Mouse (Mus musculus) yolk sac, embryonic 10.5 days (tissue): Measurements from ENCODE around the gene Zbtb16.

Experiments
- DNase-seq: peaks from one replicate; pipeline ENCODE4 v3.0.0-alpha.2; 2017; ENCODE audit warnings: low spot score

The Zbtb16 gene

DNA sequence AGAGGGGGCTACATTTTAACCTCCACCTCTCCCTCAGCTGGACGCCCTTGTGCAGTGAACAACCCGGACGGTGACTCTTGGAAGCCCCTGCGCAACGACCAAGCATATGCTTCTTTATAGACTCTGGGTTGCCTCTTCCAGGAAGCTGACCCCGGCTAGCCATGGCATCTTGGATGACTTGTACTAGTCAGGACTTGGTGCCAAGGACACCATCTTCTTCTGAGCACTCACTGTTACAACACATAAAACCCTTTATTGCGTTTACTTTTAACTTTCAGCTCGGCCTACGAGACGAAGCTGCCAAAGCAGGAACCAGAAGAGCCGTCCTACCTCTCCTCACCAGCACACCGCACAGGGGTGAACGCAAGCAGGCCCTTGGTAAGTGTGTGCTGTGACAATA is 165.9 kb downstream of the Zbtb16 start:
- no peak for DNase-seq

DNA sequence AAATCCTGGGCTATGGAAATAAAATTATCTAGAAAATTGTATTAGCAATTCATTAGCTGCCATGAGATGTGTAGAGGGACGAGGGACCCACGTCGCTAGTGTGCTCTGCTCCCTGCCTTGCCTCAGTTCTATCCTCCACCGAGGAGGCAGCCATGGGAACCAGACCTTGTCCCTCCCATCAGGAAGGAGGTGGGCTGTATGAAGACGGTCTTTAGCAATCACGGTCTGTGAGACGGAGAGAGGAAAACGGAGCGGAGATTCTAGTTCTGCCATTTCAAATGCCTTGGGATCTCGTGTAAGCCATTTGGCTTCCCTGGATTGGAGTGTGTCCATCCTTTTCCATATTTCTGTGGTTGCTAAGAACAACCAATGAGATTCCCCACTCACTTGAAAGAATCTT is 166.3 kb downstream of the Zbtb16 start:
- DNase-seq = no peak

DNA sequence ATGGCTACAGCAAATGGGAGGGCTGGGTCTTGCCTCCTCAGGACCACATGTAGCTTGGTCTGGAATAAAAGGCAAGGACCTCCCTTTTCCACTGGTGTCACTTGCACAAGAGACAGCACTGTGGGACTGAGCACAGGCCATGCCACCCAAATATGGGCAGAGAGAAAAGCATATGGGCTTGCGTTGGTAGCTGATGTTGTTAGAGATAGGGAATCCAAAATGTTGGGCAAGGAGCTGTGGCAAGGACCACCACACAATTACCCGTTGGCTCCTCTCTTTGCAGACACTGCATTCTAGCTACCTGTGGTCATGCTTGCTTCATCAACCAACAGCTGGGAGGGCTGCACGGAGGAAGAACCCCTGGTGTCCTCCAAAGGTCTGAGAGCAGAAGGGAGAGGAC is 169.3 kb downstream of the Zbtb16 start:
- no peak for DNase-seq

DNA sequence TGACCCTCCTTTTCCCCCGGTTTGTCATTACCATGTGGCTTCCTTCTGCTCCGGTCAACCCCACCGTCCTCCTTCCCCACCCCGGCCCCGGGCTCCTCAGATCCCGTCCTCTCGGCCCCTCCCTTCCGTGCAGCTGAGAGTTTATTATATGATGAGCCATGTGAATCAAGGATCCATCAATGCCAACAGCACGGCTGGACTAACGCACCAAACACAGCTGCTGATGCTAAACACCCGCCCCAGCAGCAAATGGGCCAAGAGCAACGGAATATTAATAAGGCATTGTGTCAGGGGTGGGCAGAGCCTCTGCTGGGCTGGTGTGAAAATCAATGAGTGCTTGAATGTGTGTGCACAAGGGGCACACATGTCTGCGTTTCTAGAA is 173.0 kb downstream of the Zbtb16 start:
- no peak for DNase-seq

DNA sequence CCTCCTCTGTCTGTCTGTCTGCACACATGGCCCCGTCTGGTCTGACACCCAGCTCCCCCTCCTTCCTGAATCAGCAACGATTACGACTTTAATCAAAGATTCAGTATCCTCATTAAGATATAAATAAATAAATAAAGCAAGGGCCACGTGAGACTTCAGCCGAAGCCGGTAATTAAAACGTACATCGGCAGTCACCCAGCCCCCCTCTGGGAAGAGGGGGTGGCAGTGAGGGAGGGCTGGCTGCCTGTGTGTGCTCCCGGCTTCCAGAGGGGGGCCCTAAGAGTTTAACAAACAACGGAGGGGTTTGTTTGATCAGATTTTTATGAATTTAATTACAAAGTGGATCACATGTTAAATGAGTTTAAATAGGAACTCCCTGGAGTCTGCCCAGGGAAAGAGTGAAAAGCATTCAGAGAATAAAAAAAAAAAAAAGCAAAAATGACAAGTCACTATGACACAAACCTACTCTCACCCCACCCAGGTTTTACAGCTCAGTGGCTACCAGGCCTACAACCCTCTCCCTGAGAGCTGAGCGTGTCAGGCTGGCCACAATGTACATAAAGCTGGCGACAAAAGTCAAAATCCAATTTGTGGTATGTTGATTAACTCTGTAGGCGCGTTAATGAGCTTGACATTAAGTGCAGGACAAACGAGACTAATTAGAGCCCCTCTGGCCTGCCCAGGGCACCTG is 173.5 kb downstream of the Zbtb16 start:
- no peak for DNase-seq

DNA sequence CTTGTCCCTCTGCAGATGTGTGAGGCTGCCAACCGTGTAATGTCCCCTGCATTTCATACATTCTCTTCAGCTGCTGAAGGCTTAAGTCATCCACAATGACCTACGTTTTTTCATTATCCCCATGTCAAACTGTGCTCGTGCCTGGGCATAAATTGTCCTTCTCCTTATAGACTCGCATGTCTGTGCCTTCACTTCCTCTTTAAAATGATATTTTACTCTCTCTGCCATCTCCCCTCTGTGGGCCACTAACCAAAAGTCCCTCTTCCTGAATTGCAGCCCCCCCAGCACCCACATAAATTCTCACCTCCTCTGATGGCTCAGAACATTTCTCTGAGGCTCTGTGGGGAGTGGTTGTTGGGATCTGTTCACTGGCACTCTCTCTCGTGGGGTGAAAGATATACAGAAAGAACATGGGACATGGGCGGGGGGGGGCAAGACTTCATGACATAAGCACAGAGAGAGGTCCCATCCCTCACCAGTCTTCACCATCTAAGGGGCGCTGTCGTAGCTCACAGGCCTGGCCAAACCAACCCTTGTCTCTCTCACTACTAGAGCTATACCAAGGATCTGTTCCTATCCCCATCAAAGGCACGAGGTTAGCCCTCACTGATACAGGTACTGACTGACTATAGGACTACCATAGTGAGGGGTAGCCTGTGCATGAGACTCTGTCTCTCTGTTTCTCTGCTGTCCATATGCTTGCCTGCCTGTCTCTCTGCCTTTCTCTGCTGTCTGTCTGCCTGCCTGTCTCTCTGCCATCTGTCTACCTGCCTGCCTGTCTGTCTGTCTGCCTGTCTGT is 174.6 kb downstream of the Zbtb16 start:
- no peak for DNase-seq

DNA sequence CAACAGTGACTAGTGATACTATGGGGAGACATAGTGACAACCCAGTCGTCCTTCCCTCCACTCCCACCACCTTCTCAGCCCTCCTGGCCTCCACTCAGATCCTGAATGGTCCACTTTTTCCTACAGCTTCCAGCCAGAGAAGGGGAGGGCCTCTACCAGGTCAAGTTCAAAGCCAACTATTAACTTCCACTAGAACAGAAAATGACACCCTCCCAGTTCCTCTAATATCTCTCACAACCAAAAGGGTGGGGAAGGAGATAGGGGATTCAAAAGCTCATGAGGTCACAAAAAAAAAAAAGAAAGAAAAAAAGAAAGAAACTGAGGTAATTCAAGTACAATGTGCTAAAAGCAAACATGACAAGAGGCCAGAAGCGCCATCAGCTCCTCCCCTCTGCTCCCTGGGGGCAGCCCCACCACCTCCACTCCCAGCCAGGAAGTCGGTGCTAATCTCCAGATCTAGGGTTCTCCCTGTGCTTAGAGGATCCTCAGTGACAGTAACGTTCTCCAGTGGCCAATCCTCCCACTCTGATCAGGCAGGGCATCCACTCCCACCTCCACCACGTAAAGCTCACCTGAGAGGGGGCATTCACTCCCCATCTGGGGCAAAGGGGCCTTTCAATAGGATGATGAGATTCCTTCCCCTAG is 180.4 kb downstream of the Zbtb16 start:
- no peak for DNase-seq

DNA sequence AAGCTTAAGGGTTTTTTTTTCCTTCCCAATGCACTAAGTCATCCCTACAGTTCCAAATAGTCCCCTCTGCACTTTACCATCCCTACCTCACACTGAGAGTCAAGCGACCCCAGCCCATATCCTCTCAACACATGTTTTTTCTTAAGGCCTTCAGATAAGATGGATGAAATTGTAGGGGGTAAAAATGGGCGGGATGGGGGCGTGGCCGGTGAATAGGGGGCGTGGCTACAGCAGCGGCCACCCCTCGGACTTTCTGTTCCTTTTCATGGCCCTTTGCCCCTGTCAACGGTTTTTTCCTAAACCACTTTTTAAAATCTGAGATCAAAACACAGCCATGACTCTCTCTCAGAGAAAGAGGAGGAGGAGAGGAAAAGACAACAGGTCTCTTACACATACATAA is 181.3 kb downstream of the Zbtb16 start:
- DNase-seq = no peak

DNA sequence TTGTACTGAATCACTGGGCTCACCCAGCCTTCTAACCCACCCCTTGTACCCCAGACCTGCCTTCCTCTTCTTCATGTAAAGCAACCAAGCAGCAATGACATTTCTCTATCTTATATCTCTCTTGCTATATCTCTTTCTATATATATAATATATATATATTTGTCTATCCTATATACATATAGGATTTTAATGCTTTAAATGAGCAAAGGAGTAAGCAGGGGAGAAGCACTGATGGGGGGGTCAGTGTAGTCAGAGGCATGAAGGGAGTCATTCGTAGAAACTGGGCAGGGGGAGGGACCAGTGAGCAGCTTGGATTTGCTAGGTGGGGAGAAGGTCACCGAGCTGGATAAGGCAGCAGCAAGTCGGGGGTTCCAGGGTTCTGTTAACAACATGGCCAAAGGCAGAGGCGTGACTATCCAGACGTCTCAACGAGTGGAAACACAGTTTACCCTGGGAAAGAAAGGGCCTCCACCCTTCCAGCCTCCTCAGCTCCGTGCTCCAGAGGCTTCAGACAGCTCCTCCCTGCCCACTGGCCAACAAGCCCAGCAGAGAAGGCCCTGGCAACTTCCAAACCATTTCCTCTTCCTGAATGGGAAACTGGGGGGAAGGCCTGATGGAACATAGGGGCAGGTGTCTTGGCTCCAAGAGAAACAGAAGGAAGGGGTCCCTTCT is 182.5 kb downstream of the Zbtb16 start:
- DNase-seq = no peak

DNA sequence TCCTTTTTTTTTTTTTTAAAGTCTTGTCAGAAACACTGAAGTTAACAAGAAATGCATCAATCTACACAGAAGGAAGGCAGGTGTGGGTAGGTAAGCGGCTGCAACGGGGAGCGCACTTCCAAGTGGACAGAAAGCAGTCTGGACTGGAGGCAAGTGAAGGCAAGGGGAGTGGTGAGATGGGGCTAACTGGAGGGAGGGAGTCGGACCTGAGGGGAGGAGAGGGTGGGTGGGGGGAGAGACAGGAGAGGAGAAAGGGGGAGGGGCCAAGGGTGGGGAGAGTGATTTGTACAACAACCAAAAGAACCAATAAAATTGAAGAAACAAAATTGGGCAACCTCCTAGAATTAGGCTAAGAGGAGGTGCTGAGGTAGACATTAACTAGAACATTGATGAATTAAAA is 184.0 kb downstream of the Zbtb16 start:
- DNase-seq = no peak

DNA sequence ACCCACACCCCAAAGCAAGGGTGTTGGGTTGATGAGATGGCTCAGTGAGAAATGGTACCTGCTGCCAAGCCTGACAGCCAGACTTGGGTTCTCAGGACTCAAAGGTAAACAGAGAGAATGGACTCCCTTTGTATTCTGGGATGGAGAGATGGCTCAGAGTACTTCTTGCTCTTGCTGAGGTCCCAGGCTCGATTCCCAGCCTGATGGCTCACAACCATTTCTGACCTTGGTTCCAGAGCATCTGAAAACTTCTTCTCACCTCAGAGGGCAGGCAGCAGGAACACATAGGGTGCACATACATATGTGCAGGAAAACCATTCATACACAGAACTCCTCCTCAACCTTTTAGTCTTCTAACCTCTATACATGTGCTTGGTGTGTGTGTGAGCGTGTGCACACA is 185.2 kb downstream of the Zbtb16 start:
- no peak for DNase-seq

DNA sequence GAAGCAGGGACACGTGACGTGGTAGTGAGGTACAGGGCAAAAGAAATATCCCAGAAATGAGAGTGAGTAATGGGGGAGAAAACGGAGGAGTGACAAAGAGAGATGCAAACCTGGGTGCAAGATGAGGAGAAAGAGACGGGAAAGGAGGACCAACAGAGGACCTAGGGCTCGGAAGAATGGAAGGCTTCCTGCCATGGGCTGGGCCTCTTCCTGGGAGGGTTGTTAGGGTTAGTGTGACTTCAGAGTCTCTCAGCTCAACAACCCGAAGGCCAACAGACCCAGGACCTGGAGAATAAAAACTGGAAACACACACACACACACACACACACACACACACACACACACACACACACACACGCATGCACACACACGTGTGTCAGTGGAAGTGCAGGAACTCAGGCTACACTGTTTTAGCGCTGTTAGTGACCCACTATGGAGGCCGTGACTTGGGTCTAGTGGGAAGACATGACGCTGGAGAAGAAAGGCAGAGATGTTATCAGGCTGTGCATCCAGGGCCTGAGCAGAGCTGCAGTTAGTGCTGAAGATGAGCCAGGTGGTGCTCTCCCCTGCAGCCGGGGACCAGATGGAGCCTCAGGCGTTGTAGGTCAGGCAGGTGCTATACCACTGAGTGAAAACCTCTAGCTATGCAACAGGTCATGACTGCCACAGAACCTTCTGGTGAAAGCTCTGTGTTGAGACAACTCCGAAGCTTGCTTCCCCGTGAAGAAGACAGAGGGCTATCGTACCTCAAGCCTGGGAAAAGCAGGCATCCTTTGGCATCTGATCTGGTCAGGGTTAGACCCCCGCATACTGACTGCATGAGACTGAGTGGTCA is 186.0 kb downstream of the Zbtb16 start:
- DNase-seq = no peak

DNA sequence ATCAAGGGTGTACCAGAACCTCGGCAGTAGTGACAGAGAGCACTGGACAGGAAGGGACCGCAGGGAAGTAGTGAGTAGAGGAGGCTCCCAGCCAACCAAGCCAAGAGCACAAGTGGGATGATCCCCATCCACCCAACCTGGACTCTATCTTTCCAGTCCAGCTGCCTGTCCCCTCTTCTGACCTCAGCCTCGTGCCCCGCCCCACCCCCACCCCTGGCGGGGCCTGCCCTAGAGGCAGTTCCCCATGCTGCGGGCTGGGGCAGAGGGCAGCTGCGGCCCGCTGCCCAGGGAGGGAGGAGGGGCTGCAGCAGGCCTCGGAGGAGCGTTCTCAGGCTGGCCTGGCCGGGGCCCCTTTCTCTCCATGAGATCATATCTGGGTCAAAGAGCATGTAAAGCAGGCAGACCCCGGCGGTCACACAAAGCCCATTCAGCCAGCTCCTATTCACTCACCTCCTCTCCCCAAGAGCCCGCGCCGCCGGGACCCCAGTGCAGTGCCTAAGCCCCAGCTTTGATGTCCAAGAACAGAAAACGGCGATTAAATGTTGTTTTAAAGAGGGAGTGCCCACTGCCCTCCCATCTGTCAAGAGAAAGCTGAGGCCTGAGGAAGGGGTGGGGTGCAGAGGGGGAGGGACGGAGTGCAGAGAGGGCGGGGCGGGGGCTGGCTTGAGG is 186.8 kb downstream of the Zbtb16 start:
- peak; percentile 81 for DNase-seq

DNA sequence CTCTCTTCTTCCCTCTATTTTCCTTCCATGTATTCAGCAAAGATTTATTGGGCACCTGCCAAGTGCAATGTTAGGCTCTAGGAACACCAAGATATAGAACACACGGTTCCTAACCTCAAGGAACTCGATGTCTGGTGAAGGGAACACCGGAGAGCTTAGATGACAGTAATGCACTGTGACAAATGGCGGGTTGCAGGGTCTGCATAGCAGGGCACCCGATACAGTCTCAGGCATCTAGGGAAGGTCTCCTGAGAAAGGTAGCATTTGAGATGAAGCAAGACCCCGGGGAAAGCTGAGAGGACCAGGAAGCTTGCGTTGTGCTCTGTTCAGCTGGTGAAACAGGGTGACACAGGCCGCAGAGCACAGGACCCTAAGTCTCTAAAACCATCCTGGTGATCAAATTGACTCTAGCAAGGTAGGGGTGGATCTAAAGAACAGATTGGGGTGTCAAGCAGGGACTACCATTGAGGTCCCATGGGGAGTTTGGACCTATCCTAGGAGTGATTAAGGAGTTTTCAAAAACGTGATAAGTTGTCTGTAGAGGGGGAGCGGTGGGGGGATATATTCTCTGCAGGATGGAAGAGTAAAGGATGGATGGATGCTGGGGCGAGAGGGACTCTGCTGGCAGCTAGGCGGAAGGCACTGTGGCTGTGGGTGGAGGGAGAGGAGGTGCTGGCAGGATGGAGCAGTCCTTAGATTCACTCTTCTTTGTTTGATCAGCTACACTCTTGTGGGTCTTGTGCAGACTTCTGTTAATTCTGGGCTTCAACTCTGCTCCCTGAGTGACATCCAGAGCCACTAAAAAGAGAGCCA is 187.5 kb downstream of the Zbtb16 start:
- DNase-seq = no peak

DNA sequence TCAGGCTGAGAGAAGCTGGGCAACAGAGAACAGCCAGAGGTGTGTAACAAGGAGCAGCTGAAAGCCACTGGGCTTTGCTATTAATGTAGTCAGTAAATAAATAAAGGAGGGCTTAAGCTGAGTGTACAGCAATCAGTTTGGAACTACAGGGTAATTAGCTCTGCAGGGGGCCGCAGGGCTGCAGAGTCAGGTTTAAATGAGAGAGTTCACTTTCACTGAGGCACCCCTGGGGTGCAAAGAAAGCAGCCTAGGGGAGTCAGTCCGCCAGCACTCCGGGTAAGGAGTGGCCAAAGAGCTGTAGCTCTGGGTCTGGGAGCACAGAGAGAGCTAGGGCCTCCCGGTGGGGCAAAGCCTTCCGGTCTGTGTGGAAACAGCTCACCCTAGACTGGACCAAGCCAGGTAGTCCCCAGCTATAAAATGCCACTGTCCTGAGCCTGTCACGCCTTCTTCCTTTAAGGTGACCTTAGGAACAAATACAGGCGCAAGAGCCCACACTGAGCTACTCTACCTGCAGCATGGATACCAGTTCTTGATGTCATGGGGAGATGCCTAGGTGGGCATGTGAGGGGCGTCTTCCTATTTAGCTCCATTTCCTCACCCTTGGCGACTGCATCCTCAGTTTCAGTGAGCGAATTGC is 188.3 kb downstream of the Zbtb16 start:
- DNase-seq = no peak

DNA sequence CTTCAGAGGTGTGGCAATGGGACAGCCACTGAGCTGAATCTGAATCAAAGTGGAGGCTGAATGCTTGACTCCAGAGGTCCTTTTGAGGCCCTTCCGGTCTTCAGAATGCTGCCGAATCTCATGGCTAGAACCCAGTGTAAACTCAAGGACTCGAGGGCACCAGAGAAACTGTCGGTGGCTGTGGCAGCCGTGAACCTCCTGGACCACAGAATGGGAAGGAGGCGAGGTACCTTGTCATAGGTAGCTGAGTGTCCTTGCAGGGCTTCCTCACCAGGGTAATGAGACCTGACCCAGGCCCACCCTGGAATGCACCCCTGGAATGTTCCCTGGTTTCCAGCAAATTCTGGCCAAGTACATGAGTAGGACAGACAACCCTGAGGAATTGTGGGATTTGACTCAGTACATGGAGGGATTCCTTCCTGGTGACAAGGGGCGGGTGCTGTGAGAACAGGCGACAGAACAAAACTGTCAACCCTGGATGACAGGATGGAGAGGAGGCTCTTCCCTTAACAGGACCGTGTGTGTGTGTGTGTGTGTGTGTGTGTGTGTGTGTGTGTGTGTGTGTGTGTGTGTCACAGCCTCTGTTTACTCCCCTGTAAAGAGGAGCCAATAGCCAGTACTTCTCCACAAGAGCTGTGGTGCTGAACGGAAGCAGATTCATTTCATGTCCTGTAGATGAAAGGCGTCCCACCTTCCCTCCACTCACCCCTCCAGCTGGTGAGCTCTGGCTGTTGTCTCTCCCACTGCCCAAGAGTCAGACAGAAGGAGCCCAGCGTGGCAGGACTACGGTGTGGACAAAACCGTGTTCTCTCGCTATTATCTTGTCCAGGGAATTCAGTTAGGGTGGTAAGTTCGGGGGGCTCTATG is 189.0 kb downstream of the Zbtb16 start:
- DNase-seq = no peak

DNA sequence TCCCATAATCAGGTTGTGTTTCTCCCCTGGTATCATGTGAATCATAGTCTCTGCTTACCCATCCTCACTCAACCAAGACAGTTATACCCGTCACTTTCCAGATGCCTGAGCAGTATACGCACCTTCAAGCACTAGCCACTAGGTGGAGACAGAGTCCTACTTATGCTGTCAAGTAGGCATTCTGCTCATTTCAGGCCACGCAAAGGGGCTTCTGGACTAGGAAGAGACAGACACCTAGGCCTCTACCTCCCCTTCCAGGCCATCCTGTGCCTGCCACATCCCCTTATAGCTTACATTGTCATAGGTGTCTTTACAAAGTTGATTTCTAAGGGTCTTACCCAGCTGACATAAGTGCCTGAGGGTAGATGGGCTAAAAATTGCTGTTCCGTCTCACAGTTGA is 189.8 kb downstream of the Zbtb16 start:
- DNase-seq = peak; percentile 69

DNA sequence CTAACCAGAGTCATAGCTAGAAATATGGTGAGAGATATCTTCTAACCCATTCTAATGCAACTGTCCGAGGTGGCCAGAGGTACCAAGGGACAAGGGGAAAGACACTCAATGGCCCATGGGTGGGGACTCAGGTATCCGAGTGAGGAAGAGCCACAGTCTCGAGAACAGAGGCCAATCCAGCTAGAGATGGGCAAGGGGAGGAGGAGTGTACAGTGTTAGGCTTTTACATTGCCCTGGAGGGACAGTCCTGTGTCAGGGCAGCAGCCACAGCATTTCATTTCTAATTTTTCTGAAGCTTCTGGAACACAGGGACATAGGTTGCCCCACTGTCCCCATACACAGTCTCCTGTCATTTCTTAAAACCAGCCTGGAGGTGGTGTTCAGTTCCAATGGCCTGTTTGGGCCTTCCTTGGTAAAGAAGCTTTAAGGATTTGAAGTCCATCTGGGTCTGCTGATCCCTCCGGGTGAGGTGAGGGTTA is 190.3 kb downstream of the Zbtb16 start:
- no peak for DNase-seq
